Mouse (Mus musculus) hindbrain, embryonic 13.5 days (tissue): ENCODE data around the gene Gm47995. TPM values are rescaled to one million over a fixed set of nuclear protein-coding genes. Genes with fewer than 3 reads are reported as not detected.

ENCODE experiments used
- ATAC-seq: fragments of 200-750 bp; cut with Nextera tagmentation; 2 replicates; pipeline ENCODE4 v1.8.0; 2017; ENCODE audit warnings: moderate TSS enrichment; ENCODE audit not compliant: low FRiP score
- H3K27ac ChIP-seq: fragments of 300-500 bp; sonication (generic); 2 replicates; pipeline ENCODE4 v1.5.1; 2015; ENCODE audit warnings: inconsistent platforms, mild to moderate bottlenecking, moderate library complexity
- H3K27me3 ChIP-seq: fragments of 300-500 bp; sonication (generic); 2 replicates; pipeline ENCODE4 v1.6.1; 2015; ENCODE audit warnings: mild to moderate bottlenecking, inconsistent platforms
- H3K36me3 ChIP-seq: fragments of 300-500 bp; sonication (generic); 2 replicates; pipeline ENCODE4 v1.6.1; 2015; ENCODE audit warnings: mild to moderate bottlenecking, inconsistent platforms
- H3K4me1 ChIP-seq: fragments of 300-500 bp; sonication (generic); replicated peaks from 2 replicates; pipeline ENCODE4 v1.6.1; 2015; ENCODE audit warnings: inconsistent platforms
- H3K4me2 ChIP-seq: fragments of 300-500 bp; sonication (generic); 2 replicates; pipeline ENCODE4 v1.6.1; 2015; ENCODE audit warnings: inconsistent platforms, mild to moderate bottlenecking, moderate library complexity
- H3K4me3 ChIP-seq: fragments of 300-500 bp; sonication (generic); 2 replicates; pipeline ENCODE4 v1.5.1; 2015; ENCODE audit warnings: mild to moderate bottlenecking, inconsistent platforms
- H3K9ac ChIP-seq: fragments of 300-500 bp; sonication (generic); 2 replicates; pipeline ENCODE4 v1.6.1; 2015; ENCODE audit warnings: mild to moderate bottlenecking, inconsistent platforms
- H3K9me3 ChIP-seq: fragments of 300-500 bp; sonication (generic); 2 replicates; pipeline ENCODE4 v1.6.1; 2016; ENCODE audit warnings: inconsistent platforms
- WGBS: fragments of 180-500 bp; shearing (Covaris S2); methylation state at CpG from one replicate; pipeline ENCODE4 v1.1.7; 2015; 5-methylcytosine and 5-hydroxymethylcytosine counted together
- polyA plus RNA-seq: library from polyadenylated mRNA; unstranded; fragments of >200 nt; fragmentation: Nextera tagmentation; extraction: Ambion mirVana; gene quantifications from 2 replicates; pipeline ENCODE4 v1.2.1, GENCODE M21; 2015

Gm47995 gene
- polyA plus RNA-seq, 1 experiment from 2014 or later: not detected

DNA sequence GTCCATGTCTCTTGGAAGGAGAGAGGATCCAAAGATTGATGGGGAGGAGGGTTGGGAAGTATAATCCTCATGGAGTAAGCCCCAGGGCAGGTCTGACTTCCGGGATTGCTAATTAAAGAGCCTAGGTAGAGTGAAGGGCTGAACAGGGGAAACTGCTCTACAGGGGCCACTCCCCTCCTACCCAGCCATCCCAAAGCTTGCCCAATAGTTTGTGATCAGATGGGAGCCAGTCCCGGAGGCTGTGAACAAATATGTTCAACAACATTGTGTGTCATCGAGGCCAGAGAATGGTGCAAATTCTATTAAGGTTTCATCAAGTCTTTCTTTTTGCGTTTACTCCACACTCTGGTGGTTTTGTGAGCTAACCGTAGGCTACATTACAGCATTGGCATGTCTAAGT is 45.8 kb downstream of the Gm47995 start:
- Histone ChIP-seq H3K4me2 (no peak overlapping the region), H3K9ac (no peak overlapping the region), H3K27me3 (no peaks in the 10 kb centered on the region), H3K36me3 (no peaks in the 10 kb centered on the region), H3K27ac (no peak overlapping the region), H3K9me3 (no peaks in the 10 kb centered on the region), H3K4me1 (no peaks in the 10 kb centered on the region), H3K4me3 (no peak overlapping the region)
- no peak for ATAC-seq
- WGBS: 96% methylated on average over 5 of the region's 5 CpGs

DNA sequence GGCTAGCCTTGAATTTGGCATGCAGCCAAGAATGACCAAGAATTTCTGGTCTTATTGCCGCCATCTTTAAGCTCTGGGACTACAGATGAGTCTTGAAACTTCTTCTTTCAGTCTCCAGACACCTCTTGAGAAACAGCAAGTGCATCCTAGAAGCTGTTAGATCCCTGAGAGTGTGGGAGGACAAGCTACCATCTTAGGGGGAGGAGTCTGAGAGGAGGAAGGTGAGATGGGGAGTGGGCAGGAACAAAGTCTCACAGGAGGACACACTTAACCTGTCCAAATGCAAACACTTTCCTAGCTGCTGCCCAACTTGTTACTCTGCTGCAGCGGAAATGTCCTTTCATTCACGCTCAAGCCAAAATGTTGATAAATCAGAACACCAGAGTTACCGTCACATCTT is 46.5 kb downstream of the Gm47995 start:
- Histone ChIP-seq H3K9me3 (no peaks in the 10 kb centered on the region), H3K36me3 (no peaks in the 10 kb centered on the region), H3K4me2 (no peak overlapping the region), H3K27me3 (no peaks in the 10 kb centered on the region), H3K4me1 (no peaks in the 10 kb centered on the region), H3K27ac (no peak overlapping the region), H3K9ac (no peak overlapping the region), H3K4me3 (no peak overlapping the region)
- ATAC-seq: no peak
- 97% methylated on average over 4 of the region's 4 CpGs for WGBS

- H3K4me2 ChIP-seq: no peak overlapping the region
- H3K36me3 ChIP-seq: no peaks in the 10 kb centered on the region
- no peak for ATAC-seq
- no peak overlapping the region for H3K4me3 ChIP-seq
- H3K9me3 ChIP-seq: no peaks in the 10 kb centered on the region
- no peak overlapping the region for H3K27ac ChIP-seq
- H3K9ac ChIP-seq: no peak overlapping the region
- WGBS: 89% methylated on average over 10 of the region's 10 CpGs
- no peaks in the 10 kb centered on the region for H3K4me1 ChIP-seq
- H3K27me3 ChIP-seq: no peaks in the 10 kb centered on the region
Measured at GRCm38 (mm10) chr1:151245165-151245564, 46.9 kb downstream of the Gm47995 start.

DNA sequence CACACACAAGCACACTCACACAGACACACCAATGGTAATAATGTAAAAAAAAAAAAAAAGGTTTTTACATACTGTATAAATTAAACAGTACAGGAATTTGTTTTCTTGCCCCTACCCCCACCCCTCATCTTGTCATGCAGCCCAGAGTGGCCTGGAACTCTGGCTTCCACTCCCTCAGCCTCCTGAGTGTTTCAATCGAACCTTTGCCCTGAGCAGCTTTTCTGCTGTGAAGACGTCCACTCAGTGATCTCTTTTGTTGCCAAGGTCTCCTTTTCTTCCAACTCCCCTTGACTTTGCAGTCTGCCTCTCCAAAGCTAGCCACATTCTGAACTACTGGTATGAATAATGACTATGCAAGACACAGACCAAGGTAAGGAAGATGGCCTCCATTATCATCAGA is 47.6 kb downstream of the Gm47995 start:
- 75% methylated on average over 2 of the region's 2 CpGs for WGBS
- no peaks in the 10 kb centered on the region for H3K27me3 ChIP-seq
- H3K36me3 ChIP-seq: no peaks in the 10 kb centered on the region
- no peaks in the 10 kb centered on the region for H3K9me3 ChIP-seq
- H3K9ac ChIP-seq: no peak overlapping the region
- H3K4me3 ChIP-seq: no peak overlapping the region
- no peak overlapping the region for H3K4me2 ChIP-seq
- peaks cover 4% of the 10 kb centered on the region for H3K4me1 ChIP-seq
- ATAC-seq: no peak
- H3K27ac ChIP-seq: no peak overlapping the region

Other genes starting within 250 kb of the Gm47995 start
- gene Hmcn1, start 205.0 kb upstream of the Gm47995 start, polyA plus RNA-seq: 2.6 and 2.9 TPM in 2 replicates
- gene Gm47985, start 15.9 kb upstream of the Gm47995 start, polyA plus RNA-seq: 0.23 TPM in 1 of 2 replicates, not detected in the other
- gene Gm8947, start 6.1 kb upstream of the Gm47995 start, polyA plus RNA-seq: not detected in 2 replicates
- not detected in 2 replicates for gene 3110040M04Rik, start 5.7 kb downstream of the Gm47995 start, polyA plus RNA-seq
- not detected in 2 replicates for gene Gm47996, start 11.7 kb downstream of the Gm47995 start, polyA plus RNA-seq
- gene Ivns1abp, start 146.0 kb downstream of the Gm47995 start, polyA plus RNA-seq: 276 and 277 TPM in 2 replicates
- gene Swt1, start 230.0 kb downstream of the Gm47995 start, polyA plus RNA-seq: 20.6 and 22.7 TPM in 2 replicates
- gene Trmt1l, start 230.1 kb downstream of the Gm47995 start, polyA plus RNA-seq: 49.9 and 51.3 TPM in 2 replicates